Mouse (Mus musculus) gonadal fat pad, adult 2 months (tissue): ENCODE data around the gene Gtf2ird1. TPM values are rescaled to one million over a fixed set of nuclear protein-coding genes. Genes with fewer than 3 reads are reported as not detected.

ENCODE experiments used
- DNase-seq: peaks from one replicate; pipeline ENCODE4 v3.0.0-alpha.2; 2012; ENCODE audit warnings: low read depth
- polyA plus RNA-seq: library from polyadenylated mRNA; depleted of rRNA; stranded (reverse); fragments of >200 nt; gene quantifications from 2 replicates; pipeline ENCODE4 v1.2.3, GENCODE M21; 2012; rRNA removed

Gtf2ird1 gene
- polyA plus RNA-seq, 1 experiment = 55.4 TPM

GRCm38 (mm10) chr5:134314068-134314674 is 142.3 kb downstream of the Gtf2ird1 start:
- DNase-seq = no peak

GRCm38 (mm10) chr5:134313451-134314067 is 143.0 kb downstream of the Gtf2ird1 start:
- DNase-seq = no peak

- DNase-seq = no peak
Measured at GRCm38 (mm10) chr5:134312691-134313450, 143.6 kb downstream of the Gtf2ird1 start.

- no peak for DNase-seq
Measured at GRCm38 (mm10) chr5:134311894-134312411, 144.6 kb downstream of the Gtf2ird1 start.

- DNase-seq = no peak
Measured at GRCm38 (mm10) chr5:134310201-134310600, 146.3 kb downstream of the Gtf2ird1 start.

- DNase-seq = no peak
Measured at GRCm38 (mm10) chr5:134309345-134309744, 147.2 kb downstream of the Gtf2ird1 start.

Other genes starting within 250 kb of the Gtf2ird1 start
- 14.1 and 14.6 TPM in 2 replicates for gene Ncf1, start 227.1 kb downstream of the Gtf2ird1 start, polyA plus RNA-seq
- gene Gtf2i, start 142.0 kb downstream of the Gtf2ird1 start, polyA plus RNA-seq = 54.7 and 90.1 TPM in 2 replicates
- 12.8 and 14.6 TPM in 2 replicates for gene Clip2, start 95.7 kb upstream of the Gtf2ird1 start, polyA plus RNA-seq
- gene Syna, start 103.5 kb upstream of the Gtf2ird1 start, polyA plus RNA-seq = 0.59 and 1.1 TPM in 2 replicates
- gene Rfc2, start 124.7 kb upstream of the Gtf2ird1 start, polyA plus RNA-seq = 49.8 and 58.1 TPM in 2 replicates
- 3.9 and 6.2 TPM in 2 replicates for gene Lat2, start 158.3 kb upstream of the Gtf2ird1 start, polyA plus RNA-seq
- gene Eif4h, start 182.8 kb upstream of the Gtf2ird1 start, polyA plus RNA-seq = 183 and 208 TPM in 2 replicates
- 14.0 and 14.7 TPM in 2 replicates for gene Limk1, start 231.9 kb upstream of the Gtf2ird1 start, polyA plus RNA-seq